Mouse (Mus musculus) MEL (cell line): ENCODE measurements at regions not wholly inside any gene's neighbourhood (a gene's known extent, or its start where the extent isn't known, plus 50 kb on each side); places are given as distances from the start of the nearest gene placed in this dataset.

Experiments
- DNase-seq: peaks from one replicate; pipeline ENCODE4 v3.0.0; 2011; ENCODE audit warnings: low read depth, low spot score
- H3K27ac ChIP-seq: 2 replicates; pipeline ENCODE4 v1.5.1; 2012; ENCODE audit warnings: low read depth, mild to moderate bottlenecking, control low read depth, low read length, moderate library complexity; ENCODE audit not compliant: control insufficient read depth
- H3K27me3 ChIP-seq, 2 experiments: fragments of 150-350 bp in 1 of 2; sonication (generic) in 1 of 2; 2 replicates each; pipeline ENCODE4 v1.6.1; 2012; ENCODE audit warnings: low read length in 2 of 2, mild to moderate bottlenecking in 2 of 2, improper control_type of control experiment in 1 of 2, moderate library complexity in 1 of 2; ENCODE audit not compliant: insufficient read depth in 2 of 2, control insufficient read depth in 1 of 2
- H3K36me3 ChIP-seq, 2 experiments: 2 replicates each; pipeline ENCODE4 v1.6.1; 2012 to 2014; ENCODE audit warnings: low read length in 2 of 2, improper control_type of control experiment in 1 of 2, inconsistent platforms in 1 of 2, mild to moderate bottlenecking in 1 of 2; ENCODE audit not compliant: insufficient read depth in 2 of 2, control insufficient read depth in 1 of 2
- H3K4me1 ChIP-seq, 2 experiments: fragments of 150-350 bp in 1 of 2; sonication (generic) in 1 of 2; 2 replicates each; pipeline ENCODE4 v1.6.1; 2012; ENCODE audit warnings: low read length in 2 of 2, improper control_type of control experiment in 1 of 2, mild to moderate bottlenecking in 1 of 2; ENCODE audit not compliant: insufficient read depth in 2 of 2, control insufficient read depth in 1 of 2
- H3K4me3 ChIP-seq, 2 experiments: fragments of 150-350 bp in 1 of 2; sonication (generic) in 1 of 2; 2 replicates each; pipeline ENCODE4 v1.5.1; 2012; ENCODE audit warnings: low read depth in 2 of 2, low read length in 2 of 2, mild to moderate bottlenecking in 2 of 2, moderate library complexity in 2 of 2, control low read depth in 1 of 2, improper control_type of control experiment in 1 of 2; ENCODE audit not compliant: control insufficient read depth in 1 of 2, insufficient read depth in 1 of 2
- H3K79me2 ChIP-seq: 2 replicates; pipeline ENCODE4 v1.6.1; 2012; ENCODE audit warnings: mild to moderate bottlenecking, low read length, moderate library complexity; ENCODE audit not compliant: control insufficient read depth, poor library complexity, insufficient read depth
- H3K9ac ChIP-seq: 2 replicates; pipeline ENCODE4 v1.6.1; 2012; ENCODE audit warnings: low read depth, mild to moderate bottlenecking, control low read depth, low read length, moderate library complexity; ENCODE audit not compliant: control insufficient read depth, poor library complexity, severe bottlenecking
- H3K9me3 ChIP-seq: fragments of 150-350 bp; sonication (generic); replicated peaks from 2 replicates; pipeline ENCODE4 v1.6.1; 2012; ENCODE audit warnings: mild to moderate bottlenecking, low read length, improper control_type of control experiment, moderate library complexity; ENCODE audit not compliant: insufficient read depth
- CHD1 ChIP-seq: IDR thresholded peaks from 2 replicates; pipeline ENCODE4 v1.6.1; 2012; ENCODE audit warnings: low read depth, mild to moderate bottlenecking, inconsistent platforms, low read length, improper control_type of control experiment
- E2F4 ChIP-seq: IDR thresholded peaks from 2 replicates; pipeline ENCODE4 v1.6.1; 2011; ENCODE audit warnings: low read depth, low read length, improper control_type of control experiment, borderline replicate concordance
- ELF1 ChIP-seq: IDR thresholded peaks from 2 replicates; pipeline ENCODE4 v1.6.1; 2014; ENCODE audit warnings: low read depth, mild to moderate bottlenecking, inconsistent platforms, low read length, improper control_type of control experiment, moderate library complexity
- EP300 ChIP-seq, 2 experiments: IDR thresholded peaks; 2 replicates each; pipeline ENCODE4 v1.6.1; 2011; ENCODE audit warnings: improper control_type of control experiment in 2 of 2, low read length in 2 of 2, low read depth in 1 of 2, mild to moderate bottlenecking in 1 of 2
- GABPA ChIP-seq: IDR thresholded peaks from 2 replicates; pipeline ENCODE4 v1.6.1; 2012; ENCODE audit warnings: low read depth, mild to moderate bottlenecking, inconsistent platforms, low read length, improper control_type of control experiment, moderate library complexity
- JUND ChIP-seq: IDR thresholded peaks from 2 replicates; pipeline ENCODE4 v1.6.1; 2011; ENCODE audit warnings: low read depth, mild to moderate bottlenecking, improper control_type of control experiment, low read length
- KAT2A ChIP-seq: conservative IDR thresholded peaks from 2 replicates; pipeline ENCODE4 v1.6.1; 2012; ENCODE audit warnings: low read depth, low read length, improper control_type of control experiment, inconsistent platforms
- MAFK ChIP-seq: IDR thresholded peaks from 2 replicates; pipeline ENCODE4 v1.6.1; 2011; ENCODE audit warnings: low read depth, mild to moderate bottlenecking, low read length, improper control_type of control experiment, borderline replicate concordance
- MXI1 ChIP-seq: IDR thresholded peaks from 2 replicates; pipeline ENCODE4 v1.6.1; 2011; ENCODE audit warnings: mild to moderate bottlenecking, low read depth, low read length, improper control_type of control experiment
- MYB ChIP-seq: IDR thresholded peaks from 2 replicates; pipeline ENCODE4 v1.6.1; 2011; ENCODE audit warnings: mild to moderate bottlenecking, low read depth, low read length, improper control_type of control experiment
- MYC ChIP-seq: IDR thresholded peaks from 2 replicates; pipeline ENCODE4 v1.6.1; 2011; ENCODE audit warnings: low read depth, mild to moderate bottlenecking, low read length, improper control_type of control experiment, moderate library complexity
- POLR2A ChIP-seq, 2 experiments: IDR thresholded peaks; 2 replicates each; pipeline ENCODE4 v1.6.1; 2011 to 2012; ENCODE audit warnings: low read length in 2 of 2, mild to moderate bottlenecking in 2 of 2, control low read depth in 1 of 2, improper control_type of control experiment in 1 of 2, low read depth in 1 of 2, moderate library complexity in 1 of 2; ENCODE audit not compliant: control insufficient read depth in 1 of 2, insufficient read depth in 1 of 2, poor library complexity in 1 of 2
- POLR2AphosphoS5 ChIP-seq: IDR thresholded peaks from 2 replicates; pipeline ENCODE4 v1.6.1; 2012; ENCODE audit warnings: low read depth, borderline replicate concordance, mild to moderate bottlenecking, inconsistent platforms, low read length, moderate library complexity, mixed read lengths
- RAD21 ChIP-seq: IDR thresholded peaks from 2 replicates; pipeline ENCODE4 v1.6.1; 2011; ENCODE audit warnings: mild to moderate bottlenecking, low read depth, low read length, improper control_type of control experiment
- RCOR1 ChIP-seq: IDR thresholded peaks from 2 replicates; pipeline ENCODE4 v1.6.1; 2012; ENCODE audit warnings: low read depth, mild to moderate bottlenecking, inconsistent platforms, low read length, improper control_type of control experiment
- TAL1 ChIP-seq: IDR thresholded peaks from 2 replicates; pipeline ENCODE4 v1.6.1; 2012; ENCODE audit warnings: mild to moderate bottlenecking, inconsistent platforms, low read length, moderate library complexity, mixed read lengths
- TBP ChIP-seq: IDR thresholded peaks from 2 replicates; pipeline ENCODE4 v1.8.0; 2011; ENCODE audit warnings: low read depth, low read length, improper control_type of control experiment
- USF1 ChIP-seq: IDR thresholded peaks from 2 replicates; pipeline ENCODE4 v1.6.1; 2014; ENCODE audit warnings: low read depth, mild to moderate bottlenecking, inconsistent platforms, low read length, improper control_type of control experiment, moderate library complexity
- USF2 ChIP-seq, 2 experiments: IDR thresholded peaks; 2 replicates each; pipeline ENCODE4 v1.6.1; 2011 to 2012; ENCODE audit warnings: improper control_type of control experiment in 2 of 2, low read length in 2 of 2, borderline replicate concordance in 1 of 2, inconsistent platforms in 1 of 2, low read depth in 1 of 2, mild to moderate bottlenecking in 1 of 2; ENCODE audit not compliant: insufficient read depth in 1 of 2
- ZMIZ1 ChIP-seq: IDR thresholded peaks from 2 replicates; pipeline ENCODE4 v1.6.1; 2012; ENCODE audit warnings: low read depth, mild to moderate bottlenecking, inconsistent platforms, low read length, improper control_type of control experiment, moderate library complexity
- ZNF384 ChIP-seq: IDR thresholded peaks from 2 replicates; pipeline ENCODE4 v1.6.1; 2012; ENCODE audit warnings: low read depth, mild to moderate bottlenecking, inconsistent platforms, low read length, improper control_type of control experiment

DNA sequence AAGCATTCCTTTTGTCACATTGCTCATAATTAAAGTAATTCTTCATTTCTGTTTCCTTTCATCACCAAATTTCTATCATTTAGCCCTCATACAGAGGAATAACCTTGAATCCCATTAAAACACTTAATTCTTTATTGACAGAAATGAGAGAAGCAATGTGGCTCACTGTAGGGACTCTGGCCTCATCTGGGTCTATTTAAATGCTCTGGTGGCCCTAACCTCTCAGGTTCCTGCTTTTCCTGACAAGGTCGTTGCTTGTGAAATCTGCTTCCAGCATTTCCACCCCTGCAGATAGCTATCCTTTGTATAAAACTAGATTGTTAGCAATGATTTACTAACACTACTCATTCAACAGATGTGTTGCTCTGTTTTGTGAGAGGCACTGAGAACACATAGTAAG is 163.6 kb upstream of the Xrcc4 start:
- H3K79me2 ChIP-seq: no peaks in the 10 kb centered on the region

DNA sequence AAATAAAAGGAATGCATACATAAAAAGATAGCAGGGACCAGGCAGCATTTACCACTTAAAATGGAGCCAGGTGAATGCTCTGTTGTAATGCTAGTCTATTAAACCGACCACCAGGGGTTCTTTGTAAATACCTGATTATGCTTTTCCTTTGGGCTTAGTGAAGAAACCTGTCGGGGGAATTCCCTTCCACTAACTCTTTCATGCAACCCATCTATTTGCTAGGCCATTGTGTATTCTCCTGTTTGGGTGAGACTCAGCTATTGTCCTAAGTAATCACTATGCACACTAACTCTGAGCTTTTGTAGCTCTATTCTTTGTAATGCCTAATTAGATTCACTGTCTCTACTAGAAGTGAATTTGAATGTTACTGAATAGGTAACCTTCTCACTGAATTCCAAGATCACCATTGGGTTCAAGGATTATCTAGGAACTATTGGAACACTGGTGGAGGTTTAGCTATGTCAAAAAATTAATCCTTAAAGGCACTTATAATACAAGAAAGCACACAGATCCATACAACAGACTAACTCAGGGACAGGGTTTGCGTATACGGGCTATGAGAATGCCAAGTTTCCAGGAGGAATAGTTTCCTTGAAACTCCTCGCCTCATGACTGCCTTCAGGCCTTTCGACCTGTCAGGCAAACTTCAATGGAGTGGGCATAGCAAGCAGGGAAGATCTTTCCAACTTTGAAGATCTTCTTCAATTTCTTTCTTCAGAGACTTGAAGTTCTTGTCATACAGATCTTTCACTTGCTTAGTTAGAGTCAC is 156.8 kb upstream of the Xrcc4 start:
- H3K36me3 ChIP-seq: no peaks in the 10 kb centered on the region
- no peaks in the 10 kb centered on the region for H3K4me1 ChIP-seq
- no peaks in the 10 kb centered on the region for H3K9me3 ChIP-seq
- no peaks in the 10 kb centered on the region for H3K27me3 ChIP-seq
- H3K9ac ChIP-seq: no peak overlapping the region
- H3K4me3 ChIP-seq: no peak overlapping the region
- DNase-seq: no peak
- no peak for TF ChIP-seq RAD21
- no peak for TF ChIP-seq ZNF384
- TF ChIP-seq EP300 (IDR thresholded peaks at IDR 0.05; ENCODE audit: low read depth in 1 of 2, low read length in 2 of 2): no peak
- TF ChIP-seq USF1: no peak
- no peak for TF ChIP-seq MYB
- TF ChIP-seq USF2 (IDR thresholded peaks at IDR 0.05; ENCODE audit: borderline replicate concordance in 1 of 2, insufficient read depth in 1 of 2, low read depth in 1 of 2, low read length in 2 of 2): no peak
- no peak for TF ChIP-seq RCOR1
- H3K27ac ChIP-seq: no peak overlapping the region
- no peaks in the 10 kb centered on the region for H3K79me2 ChIP-seq

More for the DNA sequence above, 163.6 kb upstream of the Xrcc4 start:
- no peaks in the 10 kb centered on the region for H3K9me3 ChIP-seq
- no peak for TF ChIP-seq CHD1
- no peak for TF ChIP-seq TAL1
- no peak for TF ChIP-seq ELF1
- no peak for TF ChIP-seq MYC
- no peak for TF ChIP-seq MAFK
- no peak for TF ChIP-seq POLR2A (IDR thresholded peaks at IDR 0.05; ENCODE audit: control insufficient read depth in 1 of 2, insufficient read depth in 1 of 2, low read depth in 1 of 2, low read length in 2 of 2, poor library complexity in 1 of 2)
- no peak for TF ChIP-seq GABPA
- TF ChIP-seq ZNF384: no peak
- no peak for TF ChIP-seq E2F4
- no peak for TF ChIP-seq POLR2AphosphoS5
- TF ChIP-seq ZMIZ1: no peak
- no peak for TF ChIP-seq TBP
- TF ChIP-seq USF1: no peak
- TF ChIP-seq JUND: no peak
- TF ChIP-seq KAT2A: no peak
- TF ChIP-seq MXI1: no peak
- TF ChIP-seq, all 39 proteins: peak for 0
- H3K27me3 ChIP-seq: no peaks in the 10 kb centered on the region
- no peak overlapping the region for H3K4me3 ChIP-seq
- H3K9ac ChIP-seq: no peak overlapping the region
- DNase-seq: no peak
- H3K4me1 ChIP-seq: no peaks in the 10 kb centered on the region
- no peak overlapping the region for H3K27ac ChIP-seq
- no peaks in the 10 kb centered on the region for H3K36me3 ChIP-seq
